Mouse (Mus musculus) G1E (cell line): Measurements from ENCODE around the gene Fam3b.

Experiments used
- CTCF ChIP-seq: IDR thresholded peaks from 2 replicates; pipeline ENCODE4 v1.5.1; 2012; ENCODE audit warnings: low read depth, low read length, inconsistent platforms, mixed read lengths
- GATA1 ChIP-seq: IDR thresholded peaks from 2 replicates; pipeline ENCODE4 v1.6.1; 2012; ENCODE audit warnings: borderline replicate concordance, low read length, inconsistent platforms, mixed read lengths
- GATA2 ChIP-seq: IDR thresholded peaks from 2 replicates; pipeline ENCODE4 v1.6.1; 2012; ENCODE audit warnings: low read depth, low read length, inconsistent platforms, borderline replicate concordance
- POLR2AphosphoS5 ChIP-seq: IDR thresholded peaks from 2 replicates; pipeline ENCODE4 v1.6.1; 2012; ENCODE audit warnings: low read depth, low read length, inconsistent platforms; ENCODE audit not compliant: insufficient replicate concordance
- TAL1 ChIP-seq: conservative IDR thresholded peaks from 2 replicates; pipeline ENCODE4 v1.6.1; 2012; ENCODE audit warnings: low read depth, low read length, inconsistent platforms, mixed read lengths

DNA sequence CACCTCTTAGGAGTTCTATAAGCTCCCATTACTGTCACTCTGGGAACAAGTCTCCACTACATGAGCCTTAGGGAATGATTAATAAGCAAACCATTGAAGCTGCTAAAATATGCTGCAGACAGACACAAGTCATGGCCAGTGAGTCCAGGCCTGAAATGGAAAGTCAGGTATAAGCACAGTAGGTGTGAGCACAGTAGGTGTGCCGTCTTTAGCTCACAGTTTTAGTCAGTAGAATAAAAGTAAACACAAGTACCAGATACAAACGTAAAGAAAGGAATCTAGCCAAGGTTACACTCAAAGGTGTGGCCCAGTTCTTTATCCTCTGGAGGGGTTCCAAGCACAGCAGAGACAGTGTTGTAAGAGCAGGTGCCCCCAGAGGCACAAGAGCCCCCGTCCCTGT is 47.1 kb downstream of the Fam3b start:
- no peak for TF ChIP-seq CTCF
- TF ChIP-seq POLR2AphosphoS5, result no peak
- TF ChIP-seq GATA1, result no peak
- no peak for TF ChIP-seq TAL1
- no peak for TF ChIP-seq GATA2
